Comparison of ENCODE assay signal across 17 mouse cellular contexts in genomic region chr12:76444862-76445261, GRCm38 (mm10). TPM values are rescaled to one million over a fixed set of nuclear protein-coding genes. Genes with fewer than 3 reads are reported as not detected.
DNase-seq lines count a peak whose midpoint lies in the region; ATAC-seq lines count a peak whose summit lies in the region.
"Had no signal": no experiment of that assay in that cellular context is flagged by ENCODE, and none has a peak within 500 bp of the region (broad histone marks: within the 10 kb centered on the region; RNA-seq: fewer than 3 reads in every experiment).

No protein-coding gene starts in this region.

- no peaks in the 10 kb centered on the region for H3K27me3 ChIP-seq in heart, embryonic 14.5 days (ENCODE audit: control insufficient read depth, insufficient read depth, low read length)
- no peaks in the 10 kb centered on the region for H3K27me3 ChIP-seq in kidney, embryonic 16.5 days (ENCODE audit: insufficient read depth, low read length)
- H3K27me3 ChIP-seq in liver, embryonic 11.5 days (replicated peaks; ENCODE audit: control insufficient read depth, insufficient read depth, low read length), result no peaks in the 10 kb centered on the region
- H3K27me3 ChIP-seq in stomach, embryonic 16.5 days (ENCODE audit: control insufficient read depth, insufficient read depth, low read length), result no peaks in the 10 kb centered on the region
- H3K27me3 ChIP-seq: embryonic facial prominence, embryonic 15.5 days; midbrain, embryonic 12.5 days had no signal

- H3K36me3 ChIP-seq in heart, embryonic 14.5 days (ENCODE audit: control insufficient read depth, insufficient read depth, low read length), result no peaks in the 10 kb centered on the region
- H3K36me3 ChIP-seq in kidney, embryonic 16.5 days (ENCODE audit: insufficient read depth, low read length), result no peaks in the 10 kb centered on the region
- no peaks in the 10 kb centered on the region for H3K36me3 ChIP-seq in liver, embryonic 11.5 days (ENCODE audit: control insufficient read depth, insufficient read depth, low read length)
- H3K36me3 ChIP-seq in stomach, embryonic 16.5 days (ENCODE audit: control insufficient read depth, insufficient read depth, low read length), result no peaks in the 10 kb centered on the region
- H3K36me3 ChIP-seq: embryonic facial prominence, embryonic 15.5 days; limb, embryonic 13.5 days; midbrain, embryonic 12.5 days had no signal

- H3K9me3 ChIP-seq in heart, embryonic 14.5 days (ENCODE audit: control insufficient read depth, low read length), result no peaks in the 10 kb centered on the region
- H3K9me3 ChIP-seq in kidney, embryonic 16.5 days (ENCODE audit: low read length), result no peaks in the 10 kb centered on the region
- H3K9me3 ChIP-seq in liver, embryonic 11.5 days (ENCODE audit: control insufficient read depth, low read length), result no peaks in the 10 kb centered on the region
- H3K9me3 ChIP-seq in stomach, embryonic 16.5 days (replicated peaks; ENCODE audit: control insufficient read depth, low read length), result no peaks in the 10 kb centered on the region
- H3K9me3 ChIP-seq: embryonic facial prominence, embryonic 15.5 days; limb, embryonic 13.5 days; midbrain, embryonic 12.5 days had no signal

- no peak for DNase-seq in heart, postnatal 14 days
- DNase-seq in kidney, postnatal 25 days, result no peak
- no peak for DNase-seq in liver, embryonic 11.5 days (ENCODE audit: low spot score)
- DNase-seq in yolk sac, embryonic 10.5 days (ENCODE audit: low spot score), result no peak
- no peak for DNase-seq in thymus, postnatal 25 days
- DNase-seq: cerebellum, adult 8-10 months; heart, postnatal 36 days; lung, postnatal 14 days; right cerebral cortex, postnatal 14 days; thymus, adult 2 months had no signal

- no peak for ATAC-seq in heart, embryonic 14.5 days (ENCODE audit: insufficient number of reproducible peaks, insufficient read depth, low FRiP score, low read depth)
- ATAC-seq in kidney, embryonic 16.5 days (ENCODE audit: low FRiP score, low TSS enrichment), result no peak
- no peak for ATAC-seq in liver, embryonic 11.5 days (replicated peaks; ENCODE audit: low FRiP score)
- no peak for ATAC-seq in stomach, embryonic 16.5 days (ENCODE audit: insufficient read depth, low FRiP score)
- ATAC-seq: forebrain, embryonic 14.5 days had no signal

- no peak overlapping the region; the same call in 1 of the 2 replicates for H3K9ac ChIP-seq in heart, embryonic 14.5 days (ENCODE audit: low read length)
- H3K9ac ChIP-seq in kidney, embryonic 16.5 days (replicated peaks; ENCODE audit: low read length), result peak overlapping the region; percentile 44; the same call in 1 of the 2 replicates
- no peak overlapping the region for H3K9ac ChIP-seq in liver, embryonic 11.5 days (ENCODE audit: low read depth, low read length)
- no peak overlapping the region for H3K9ac ChIP-seq in stomach, embryonic 16.5 days (ENCODE audit: low read length)
- H3K9ac ChIP-seq: embryonic facial prominence, embryonic 15.5 days; limb, embryonic 13.5 days; midbrain, embryonic 12.5 days had no signal

- intact Hi-C loops in heart, postnatal 14 days (cut with DNase I), result no loop called here

- H3K4me1 ChIP-seq in heart, embryonic 14.5 days (ENCODE audit: control insufficient read depth in 2 of 2, insufficient read depth in 2 of 2, low read length in 2 of 2), result peaks cover 3 to 12% of the 10 kb centered on the region in 2 experiments; a peak in 2 of 4 replicates
- H3K4me1 ChIP-seq in kidney, embryonic 16.5 days (ENCODE audit: insufficient read depth, low read length), result peaks cover 15% of the 10 kb centered on the region
- H3K4me1 ChIP-seq in liver, embryonic 11.5 days (replicated peaks; ENCODE audit: control insufficient read depth, insufficient read depth, low read length), result no peaks in the 10 kb centered on the region
- H3K4me1 ChIP-seq in stomach, embryonic 16.5 days (ENCODE audit: control insufficient read depth, insufficient read depth, low read length), result peaks cover 4% of the 10 kb centered on the region; the same call in 1 of the 2 replicates
- H3K4me1 ChIP-seq: embryonic facial prominence, embryonic 15.5 days; limb, embryonic 13.5 days; midbrain, embryonic 12.5 days had no signal

- no peak overlapping the region for H3K27ac ChIP-seq in heart, embryonic 14.5 days (replicated peaks in 1 of 2; ENCODE audit: control insufficient read depth in 1 of 2, insufficient read depth in 1 of 2, low read depth in 2 of 2, low read length in 2 of 2)
- peak overlapping the region; percentile 64 for H3K27ac ChIP-seq in kidney, embryonic 16.5 days (ENCODE audit: low read length)
- no peak overlapping the region for H3K27ac ChIP-seq in liver, embryonic 11.5 days (ENCODE audit: low read depth, low read length)
- no peak overlapping the region for H3K27ac ChIP-seq in stomach, embryonic 16.5 days (ENCODE audit: low read length)
- H3K27ac ChIP-seq: embryonic facial prominence, embryonic 15.5 days; limb, embryonic 13.5 days; midbrain, embryonic 12.5 days had no signal

- H3K4me3 ChIP-seq in heart, embryonic 14.5 days (ENCODE audit: control insufficient read depth in 1 of 2, insufficient read depth in 1 of 2, low read depth in 1 of 2, low read length in 2 of 2), result peak overlapping the region in 1 of 2 experiments; percentile 3; a peak in 1 of 4 replicates
- H3K4me3 ChIP-seq in kidney, embryonic 16.5 days (ENCODE audit: low read length), result peak overlapping the region; percentile 39
- peak overlapping the region; percentile 46 for H3K4me3 ChIP-seq in liver, embryonic 11.5 days (ENCODE audit: low read depth, low read length)
- H3K4me3 ChIP-seq in stomach, embryonic 16.5 days (replicated peaks; ENCODE audit: low read length), result peak overlapping the region; percentile 15; the same call in 1 of the 2 replicates
- H3K4me3 ChIP-seq: embryonic facial prominence, embryonic 15.5 days; limb, embryonic 13.5 days; midbrain, embryonic 12.5 days had no signal

- 75% methylated on average over 6 of the region's 6 CpGs for WGBS in heart, embryonic 14.5 days
- WGBS in kidney, embryonic 16.5 days, result 71% methylated on average over 6 of the region's 6 CpGs
- WGBS in liver, embryonic 11.5 days, result 65% methylated on average over 6 of the region's 6 CpGs
- 79% methylated on average over 6 of the region's 6 CpGs for WGBS in stomach, embryonic 16.5 days

- H3K4me2 ChIP-seq in heart, embryonic 14.5 days (ENCODE audit: low read length), result peak overlapping the region; percentile 19
- peak overlapping the region; percentile 48 for H3K4me2 ChIP-seq in kidney, embryonic 16.5 days (replicated peaks; ENCODE audit: low read depth, low read length)
- H3K4me2 ChIP-seq in liver, embryonic 11.5 days, result peak overlapping the region; percentile 52
- no peak overlapping the region for H3K4me2 ChIP-seq in stomach, embryonic 16.5 days (ENCODE audit: low read depth, low read length)
- H3K4me2 ChIP-seq: embryonic facial prominence, embryonic 15.5 days; limb, embryonic 13.5 days; midbrain, embryonic 12.5 days had no signal

RNA-seq across cellular contexts. Expression of gene Ppp1r36, which starts 27.5 kb away (rescaled TPM):
- polyA plus RNA-seq in heart, embryonic 14.5 days (2014; fragmentation: Nextera tagmentation; extraction: Ambion mirVana), result 2.4 and 3.9 TPM in 2 replicates
- total RNA-seq in heart, postnatal 14 days (2021), result under 1 TPM; 0.24 to 0.78 TPM
- polyA plus RNA-seq in kidney, embryonic 16.5 days (2015; fragmentation: Nextera tagmentation; extraction: Ambion mirVana), result 4.0 and 4.3 TPM in 2 replicates
- polyA plus RNA-seq in liver, embryonic 11.5 days (2014; fragmentation: Nextera tagmentation; extraction: Ambion mirVana), result 0.51 TPM in 2 replicates
- polyA plus RNA-seq in stomach, embryonic 16.5 days (2015; fragmentation: Nextera tagmentation; extraction: Ambion mirVana), result 3.2 and 3.3 TPM in 2 replicates
- total RNA-seq: heart, postnatal 36 days had no signal
- polyA plus RNA-seq: thymus, adult 2 months had no signal

RNA-seq across cellular contexts. Expression of gene Hspa2, which starts 40.9 kb away (rescaled TPM):
- 14.8 and 15.6 TPM in 2 replicates for polyA plus RNA-seq in heart, embryonic 14.5 days (2014; fragmentation: Nextera tagmentation; extraction: Ambion mirVana)
- total RNA-seq in heart, postnatal 14 days (2021), result 10 to 100 TPM in 1 of 2 experiments, 1 to 10 TPM in 1; 9.7 to 10.7 TPM
- 11.0 and 12.5 TPM in 2 replicates for polyA plus RNA-seq in kidney, embryonic 16.5 days (2015; fragmentation: Nextera tagmentation; extraction: Ambion mirVana)
- polyA plus RNA-seq in liver, embryonic 11.5 days (2014; fragmentation: Nextera tagmentation; extraction: Ambion mirVana), result 4.2 and 5.4 TPM in 2 replicates
- polyA plus RNA-seq in stomach, embryonic 16.5 days (2015; fragmentation: Nextera tagmentation; extraction: Ambion mirVana), result 13.6 and 15.3 TPM in 2 replicates
